Mouse (Mus musculus) R1 (cell line): Measurements from ENCODE around the gene Hid1.
"Not testable (repeated sequence)": the region's sequence is repeated elsewhere in the genome, so short reads cannot be mapped to it uniquely, and the experiment has no call there.

Experiments used
- DNase-seq: peaks from one replicate; pipeline ENCODE4 v3.0.0-alpha.2; 2018; ENCODE audit warnings: low read depth, low spot score

Hid1 gene

GRCm38 (mm10) chr11:115367395-115367944, at the start of gene Hid1:
Gene Hid1, minus strand, starts transcription at chr11:115367756.
- peak; percentile 82 for DNase-seq

- DNase-seq = peak; percentile 97
Measured at GRCm38 (mm10) chr11:115409556-115409955, 42.0 kb upstream of the Hid1 start.

GRCm38 (mm10) chr11:115408266-115408920, 40.8 kb upstream of the Hid1 start:
- peak; percentile 63 for DNase-seq

- DNase-seq = peak; percentile 73
Measured at GRCm38 (mm10) chr11:115406858-115407401, 39.4 kb upstream of the Hid1 start.

- DNase-seq = no peak
Measured at GRCm38 (mm10) chr11:115405723-115406122, 38.2 kb upstream of the Hid1 start.

GRCm38 (mm10) chr11:115403338-115404124, 36.0 kb upstream of the Hid1 start, which contains the start of gene Mrpl58:
Gene Mrpl58, plus strand, starts transcription at chr11:115403752.
- DNase-seq = peak; percentile 90

GRCm38 (mm10) chr11:115400630-115401391, 33.3 kb upstream of the Hid1 start:
- no peak for DNase-seq

- DNase-seq = no peak
Measured at GRCm38 (mm10) chr11:115400126-115400525, 32.6 kb upstream of the Hid1 start.

GRCm38 (mm10) chr11:115398085-115398484, 30.5 kb upstream of the Hid1 start:
- DNase-seq = no peak

- DNase-seq = peak; percentile 88
Measured at GRCm38 (mm10) chr11:115393721-115394325, 26.3 kb upstream of the Hid1 start.

- no peak for DNase-seq
Measured at GRCm38 (mm10) chr11:115391358-115391757, 23.8 kb upstream of the Hid1 start.

- DNase-seq = not testable (repeated sequence)
Measured at GRCm38 (mm10) chr11:115386859-115387258, 19.3 kb upstream of the Hid1 start.

- no peak for DNase-seq
Measured at GRCm38 (mm10) chr11:115384587-115384986, 17.0 kb upstream of the Hid1 start.

- no peak for DNase-seq
Measured at GRCm38 (mm10) chr11:115383701-115384474, 16.3 kb upstream of the Hid1 start.

GRCm38 (mm10) chr11:115382891-115383290, 15.3 kb upstream of the Hid1 start:
- DNase-seq = no peak

- peak; percentile 93 for DNase-seq
Measured at GRCm38 (mm10) chr11:115381743-115382539, 14.4 kb upstream of the Hid1 start, which contains the start of gene Cdr2l. Gene Cdr2l, plus strand, starts transcription at chr11:115381916.

GRCm38 (mm10) chr11:115381276-115381675, 13.7 kb upstream of the Hid1 start:
- DNase-seq = peak; percentile 28

GRCm38 (mm10) chr11:115377854-115378253, 10.3 kb upstream of the Hid1 start:
- DNase-seq = peak; percentile 64

GRCm38 (mm10) chr11:115377254-115377653, 9.7 kb upstream of the Hid1 start:
- no peak for DNase-seq
